Mouse (Mus musculus): ENCODE measurements around the gene Olfr787.

DNA sequence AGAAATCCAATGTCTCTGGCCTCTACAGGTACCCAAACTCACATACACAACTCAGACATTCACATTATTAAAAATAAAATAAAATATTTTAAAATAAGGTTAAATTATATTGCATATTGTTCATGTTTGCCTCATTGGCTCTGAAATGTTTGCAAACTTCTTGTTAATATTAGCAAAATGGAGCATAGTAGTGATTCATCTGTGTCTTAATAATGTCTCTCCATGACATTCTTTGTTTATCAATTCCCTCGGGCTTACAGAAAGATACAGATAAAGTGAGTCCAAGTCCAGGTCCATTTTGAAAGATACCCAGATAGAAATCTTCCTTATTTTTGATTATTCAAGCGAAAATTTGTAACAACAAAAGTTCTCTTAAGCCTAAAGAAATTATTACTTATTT lies 22.8 kb downstream of the Olfr787 start, which contains the start of gene Olfr789:
- TF ChIP-seq CTCF (IDR thresholded peaks at IDR 0.05; ENCODE audit: control insufficient read depth, insufficient read depth, insufficient read length), result no peak
- TF ChIP-seq MAX (IDR thresholded peaks at IDR 0.05), result no peak

Measured in C2C12 (cell line).